Mouse (Mus musculus) forebrain, postnatal 0 days (tissue): ENCODE results near the gene Slc16a5. TPM values are rescaled to one million over a fixed set of nuclear protein-coding genes. Genes with fewer than 3 reads are reported as not detected.
"Not testable (repeated sequence)": the region's sequence is repeated elsewhere in the genome, so short reads cannot be mapped to it uniquely, and the experiment has no call there.

Experiments
- ATAC-seq: fragments of 200-750 bp; cut with Nextera tagmentation; 2 replicates; pipeline ENCODE4 v1.8.0; 2017; ENCODE audit warnings: mild to moderate bottlenecking, moderate library complexity
- DNase-seq: peaks from one replicate; pipeline ENCODE4 v3.0.0-alpha.2; 2015
- H3K27ac ChIP-seq: fragments of 300-500 bp; sonication (generic); 2 replicates; pipeline ENCODE4 v1.5.1; 2014; ENCODE audit warnings: low read depth, mild to moderate bottlenecking, antibody characterized with exemption, low read length, moderate library complexity, mixed read lengths
- H3K27me3 ChIP-seq: fragments of 300-500 bp; sonication (generic); 2 replicates; pipeline ENCODE4 v1.6.1; 2014; ENCODE audit warnings: mild to moderate bottlenecking, low read length, mixed read lengths; ENCODE audit not compliant: insufficient read depth
- H3K36me3 ChIP-seq: fragments of 300-500 bp; sonication (generic); 2 replicates; pipeline ENCODE4 v1.6.1; 2014; ENCODE audit warnings: mild to moderate bottlenecking, moderate library complexity; ENCODE audit not compliant: insufficient read depth
- H3K4me1 ChIP-seq: fragments of 300-500 bp; sonication (generic); 2 replicates; pipeline ENCODE4 v1.6.1; 2014; ENCODE audit warnings: antibody characterized with exemption; ENCODE audit not compliant: insufficient read depth
- H3K4me2 ChIP-seq: fragments of 300-500 bp; sonication (generic); 2 replicates; pipeline ENCODE4 v1.6.1; 2014; ENCODE audit warnings: low read depth, mild to moderate bottlenecking, moderate library complexity
- H3K4me3 ChIP-seq: fragments of 300-500 bp; sonication (generic); 2 replicates; pipeline ENCODE4 v1.5.1; 2014; ENCODE audit warnings: low read depth, low read length, mixed read lengths
- H3K9ac ChIP-seq: fragments of 300-500 bp; sonication (generic); 2 replicates; pipeline ENCODE4 v1.6.1; 2014; ENCODE audit warnings: mild to moderate bottlenecking
- H3K9me3 ChIP-seq: fragments of 300-500 bp; sonication (generic); 2 replicates; pipeline ENCODE4 v1.6.1; 2016; ENCODE audit warnings: low read length
- CTCF ChIP-seq: sonication (generic); IDR thresholded peaks from 2 replicates; pipeline ENCODE4 v1.5.1; 2016; ENCODE audit warnings: antibody characterized with exemption, control low read depth, low read depth
- WGBS: fragments of 180-500 bp; shearing (Covaris S2); extraction: QIAGEN DNeasy Blood & Tissue Kit; methylation state at CpG from one replicate; pipeline ENCODE4 v1.1.7; 2014; 5-methylcytosine and 5-hydroxymethylcytosine counted together
- polyA plus RNA-seq: library from polyadenylated mRNA; unstranded; fragments of >200 nt; fragmentation: Nextera tagmentation; extraction: Ambion mirVana; gene quantifications from 2 replicates; pipeline ENCODE4 v1.2.1, GENCODE M21; 2015
- total RNA-seq: library from RNA; depleted of rRNA; stranded (reverse); fragments of >200 nt; gene quantifications from 2 replicates; pipeline ENCODE4 v1.2.3, GENCODE M21; 2014

Gene Slc16a5
- total and polyA plus RNA-seq, 2 experiments from 2014 or later = 0.07 TPM; not detected in 1

DNA sequence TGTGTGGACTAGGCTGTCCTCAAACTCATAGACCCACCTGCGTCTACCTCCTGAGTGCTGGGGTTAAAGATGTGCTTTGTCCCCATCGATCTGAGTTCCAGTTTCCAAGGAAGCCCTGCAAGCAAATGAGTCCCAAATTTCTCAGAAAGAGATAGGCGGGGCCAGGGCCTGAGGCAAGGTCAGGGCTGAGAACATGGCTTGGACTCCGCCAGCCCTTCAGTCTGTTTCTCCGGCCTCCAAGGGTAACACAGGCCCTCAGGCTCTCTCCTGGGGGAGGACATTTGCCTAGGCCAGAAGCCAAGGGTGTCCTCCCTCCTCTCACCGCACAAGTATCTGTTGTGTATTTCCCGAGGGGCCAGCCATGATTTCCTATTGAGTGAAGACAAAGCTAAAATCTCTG, 9.9 kb downstream of the Slc16a5 start:
- no peak for DNase-seq
- no peak for ATAC-seq
- no peak overlapping the region for H3K4me3 ChIP-seq
- WGBS = 86% methylated on average over 7 of the region's 7 CpGs
- no peaks in the 10 kb centered on the region for H3K27me3 ChIP-seq
- H3K4me2 ChIP-seq = no peak overlapping the region
- no peaks in the 10 kb centered on the region for H3K9me3 ChIP-seq
- no peak for TF ChIP-seq CTCF
- peaks cover 18% of the 10 kb centered on the region for H3K4me1 ChIP-seq
- no peaks in the 10 kb centered on the region for H3K36me3 ChIP-seq
- no peak overlapping the region for H3K9ac ChIP-seq
- no peak overlapping the region for H3K27ac ChIP-seq

DNA sequence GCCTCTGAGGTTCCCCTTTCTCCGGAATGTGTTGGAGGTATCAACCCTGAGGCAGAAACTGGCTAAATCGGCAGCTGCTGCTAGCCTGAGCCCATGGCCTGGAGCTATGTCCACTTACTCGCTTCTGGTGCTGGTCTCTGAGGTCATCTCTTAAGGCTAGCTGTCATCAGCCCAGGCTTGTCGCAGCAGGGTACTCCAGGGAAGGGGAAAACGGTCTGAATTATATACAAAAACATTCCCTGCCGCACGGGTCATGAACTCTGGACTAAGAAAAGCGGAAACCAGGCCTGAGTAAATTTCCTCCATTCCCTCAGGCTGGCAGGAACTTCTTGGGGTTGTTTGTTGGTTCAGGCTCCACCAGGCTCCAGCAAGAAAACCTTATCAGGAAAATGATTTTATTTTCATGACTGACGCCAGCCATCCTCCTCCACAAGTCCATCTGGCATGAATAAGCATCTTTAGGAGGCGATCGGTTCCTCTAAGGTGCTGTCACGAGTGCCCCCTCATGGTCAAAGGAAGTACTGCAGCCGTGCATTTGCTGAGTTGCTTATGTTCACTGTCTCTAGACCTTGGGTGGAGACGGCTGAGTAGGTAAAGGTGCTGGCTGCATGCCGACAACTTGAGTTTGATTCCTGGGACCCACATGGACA, 11.5 kb downstream of the Slc16a5 start:
- Histone ChIP-seq H3K4me2 (no peak overlapping the region), H3K36me3 (no peaks in the 10 kb centered on the region), H3K27me3 (no peaks in the 10 kb centered on the region), H3K4me3 (no peak overlapping the region), H3K9me3 (no peaks in the 10 kb centered on the region), H3K4me1 (peaks cover 20% of the 10 kb centered on the region), H3K9ac (no peak overlapping the region), H3K27ac (peak overlapping the region; percentile 47; the same call in 1 of the 2 replicates)
- ATAC-seq (peak; percentile 18; the same call in 1 of the 2 replicates), DNase-seq (peak; percentile 95)
- TF ChIP-seq CTCF = peak; percentile 99
- WGBS = 24% methylated on average over 15 of the region's 15 CpGs

DNA sequence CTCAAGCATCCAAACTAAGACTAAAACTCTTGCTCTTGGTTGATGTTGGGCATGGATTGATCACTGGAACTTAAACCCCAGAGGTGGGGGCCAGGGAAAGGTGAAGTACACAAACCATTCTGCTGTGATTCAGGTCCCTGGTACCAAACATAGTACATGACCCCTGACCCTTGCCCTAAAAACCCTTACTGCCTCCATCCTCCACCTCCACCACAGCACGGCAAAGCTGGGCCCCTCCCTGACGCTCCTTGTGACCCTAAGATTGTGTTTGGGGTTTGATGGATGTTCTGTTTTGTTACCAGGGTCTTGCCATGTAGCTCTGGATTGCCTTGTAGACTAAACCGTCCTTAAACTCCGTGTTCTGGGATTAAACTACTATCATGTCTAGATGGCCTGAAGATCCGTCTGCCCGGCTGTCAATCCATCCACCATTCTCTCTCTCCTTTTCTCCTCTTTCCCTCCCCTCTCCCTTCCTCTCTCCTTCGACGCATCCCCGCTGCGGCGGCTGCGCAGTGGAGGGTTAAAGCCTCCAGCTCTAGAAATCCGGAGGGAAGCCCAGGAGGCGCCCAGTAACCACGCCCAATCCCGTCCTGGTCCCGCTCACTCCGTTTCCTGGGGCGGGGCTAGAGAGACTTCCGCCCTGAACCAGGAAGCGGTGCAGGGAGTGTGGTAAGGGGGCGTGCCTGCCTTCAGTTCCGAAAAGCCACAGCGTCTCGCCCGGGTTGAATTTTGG, 12.9 kb downstream of the Slc16a5 start, which contains the start of gene Armc7:
Gene Armc7, plus strand, starts transcription at position 643 of the 733 bp plus-strand sequence.
- Histone ChIP-seq H3K9ac (peak within 1 kb of the TSS; percentile 77), H3K4me1 (peaks cover 20% of the 10 kb centered on the region), H3K27ac (peak within 1 kb of the TSS; percentile 82), H3K9me3 (no peaks in the 10 kb centered on the region), H3K27me3 (no peaks in the 10 kb centered on the region), H3K4me2 (peak within 1 kb of the TSS; percentile 91), H3K4me3 (peak within 1 kb of the TSS; percentile 76), H3K36me3 (no peaks in the 10 kb centered on the region)
- ATAC-seq (peak; percentile 99), DNase-seq (peak; percentile 97)
- TF ChIP-seq CTCF = no peak; the same call in 1 of the 2 replicates
- under 1% methylated on average over 26 of the region's 26 CpGs for WGBS

DNA sequence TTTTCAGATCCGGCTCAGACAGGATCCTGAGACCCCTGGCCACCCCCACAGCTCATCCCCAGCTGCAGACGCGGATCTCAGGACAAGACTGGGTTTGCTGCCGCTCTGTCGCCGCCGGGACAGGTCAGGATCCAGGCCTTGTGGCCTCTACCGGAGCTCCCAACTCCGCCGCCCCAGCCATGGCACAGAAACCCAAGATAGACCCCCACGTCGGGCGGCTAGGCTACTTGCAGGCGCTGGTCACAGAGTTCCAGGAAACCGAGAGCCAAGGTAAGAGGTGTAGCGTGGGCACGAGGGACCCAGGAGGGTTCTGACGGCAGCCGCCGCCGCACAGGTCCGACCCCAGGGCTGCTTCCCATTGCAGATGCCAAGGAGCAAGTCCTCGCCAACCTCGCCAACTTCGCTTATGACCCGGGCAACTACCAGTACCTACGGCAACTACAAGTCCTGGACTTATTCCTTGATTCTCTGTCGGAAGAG, 13.5 kb downstream of the Slc16a5 start:
- H3K9ac ChIP-seq = peak overlapping the region; percentile 77
- no peaks in the 10 kb centered on the region for H3K27me3 ChIP-seq
- peak overlapping the region; percentile 91 for H3K4me2 ChIP-seq
- WGBS = 5% methylated on average over 28 of the region's 28 CpGs
- no peaks in the 10 kb centered on the region for H3K9me3 ChIP-seq
- no peak for TF ChIP-seq CTCF
- H3K36me3 ChIP-seq = no peaks in the 10 kb centered on the region
- peak overlapping the region; percentile 82 for H3K27ac ChIP-seq
- no peak for DNase-seq
- no peak for ATAC-seq
- peak overlapping the region; percentile 76 for H3K4me3 ChIP-seq
- H3K4me1 ChIP-seq = peaks cover 20% of the 10 kb centered on the region

DNA sequence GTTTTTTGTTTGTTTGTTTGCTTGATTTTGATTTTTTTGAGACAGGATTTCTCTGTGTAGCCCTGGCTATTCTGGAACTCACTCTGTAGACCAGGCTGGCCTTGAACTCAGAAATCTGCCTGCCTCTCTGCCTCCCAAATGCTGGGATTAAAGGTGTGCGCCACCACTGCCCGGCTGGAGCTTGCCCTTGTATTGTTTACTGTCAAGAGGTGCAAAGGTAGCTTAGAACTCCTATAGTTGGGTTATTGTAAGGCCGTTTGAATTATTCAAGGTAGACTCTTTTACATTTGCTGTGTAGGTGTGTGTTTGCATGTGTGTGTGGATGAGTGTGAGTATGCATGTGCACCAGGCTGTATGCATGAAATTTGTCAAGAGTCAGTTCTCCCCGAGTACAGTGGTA, 14.4 kb downstream of the Slc16a5 start:
- not testable (repeated sequence) for DNase-seq, ATAC-seq, H3K9me3 ChIP-seq, H3K36me3 ChIP-seq, H3K4me3 ChIP-seq, H3K27me3 ChIP-seq, H3K27ac ChIP-seq
- H3K4me2 ChIP-seq = peak overlapping the region; percentile 91
- peaks cover 20% of the 10 kb centered on the region for H3K4me1 ChIP-seq
- 79% methylated on average over 4 of the region's 4 CpGs for WGBS
- peak overlapping the region; percentile 77; the same call in 1 of the 2 replicates for H3K9ac ChIP-seq

DNA sequence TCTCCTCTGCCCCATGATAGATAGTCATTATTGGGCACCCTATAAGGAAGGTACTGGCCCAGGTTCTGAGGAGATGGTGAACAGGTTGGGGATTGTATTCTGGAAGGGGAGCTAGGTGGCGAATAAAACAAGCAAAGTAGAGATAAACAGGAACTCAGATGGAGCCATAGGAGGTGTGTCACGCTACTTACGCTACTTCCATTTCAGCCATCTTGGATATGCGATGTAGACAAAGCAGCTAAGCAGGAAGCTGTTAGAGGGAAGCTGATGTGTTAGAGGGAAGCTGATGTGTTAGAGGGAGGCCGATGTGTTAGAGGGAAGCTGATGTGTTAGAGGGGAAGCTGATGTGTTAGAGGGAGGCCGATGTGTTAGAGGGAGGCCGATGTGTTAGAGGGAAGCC, 15.1 kb downstream of the Slc16a5 start:
- H3K4me2 ChIP-seq, H3K27ac ChIP-seq, H3K4me3 ChIP-seq, ATAC-seq, H3K27me3 ChIP-seq, DNase-seq, H3K36me3 ChIP-seq, H3K9me3 ChIP-seq, H3K9ac ChIP-seq: not testable (repeated sequence)
- WGBS = 90% methylated on average over 7 of the region's 7 CpGs
- peaks cover 20% of the 10 kb centered on the region for H3K4me1 ChIP-seq
